Mouse (Mus musculus) heart, embryonic 16.5 days (tissue): ENCODE results near the gene Dppa5a. TPM values are rescaled to one million over a fixed set of nuclear protein-coding genes. Genes with fewer than 3 reads are reported as not detected.
"Not testable (repeated sequence)": the region's sequence is repeated elsewhere in the genome, so short reads cannot be mapped to it uniquely, and the experiment has no call there.

Experiments
- ATAC-seq: fragments of 200-750 bp; cut with Nextera tagmentation; replicated peaks from 2 replicates; pipeline ENCODE4 v1.8.0; 2017; ENCODE audit warnings: moderate number of reproducible peaks; ENCODE audit not compliant: insufficient read depth, low FRiP score; ENCODE audit errors: extremely low read depth
- H3K27ac ChIP-seq: fragments of 300-500 bp; sonication (generic); 2 replicates; pipeline ENCODE4 v1.5.1; 2014; ENCODE audit warnings: mild to moderate bottlenecking, low read length, control low read depth, moderate library complexity
- H3K27me3 ChIP-seq: fragments of 300-500 bp; sonication (generic); 2 replicates; pipeline ENCODE4 v1.6.1; 2014; ENCODE audit warnings: low read length, mixed read lengths; ENCODE audit not compliant: control insufficient read depth, insufficient read depth
- H3K36me3 ChIP-seq: fragments of 300-500 bp; sonication (generic); 2 replicates; pipeline ENCODE4 v1.6.1; 2014; ENCODE audit not compliant: control insufficient read depth, insufficient read depth
- H3K4me1 ChIP-seq: fragments of 300-500 bp; sonication (generic); 2 replicates; pipeline ENCODE4 v1.6.1; 2014; ENCODE audit warnings: low read length, mixed read lengths; ENCODE audit not compliant: control insufficient read depth, insufficient read depth
- H3K4me2 ChIP-seq: fragments of 300-500 bp; sonication (generic); 2 replicates; pipeline ENCODE4 v1.6.1; 2014; ENCODE audit warnings: low read depth, mild to moderate bottlenecking, control low read depth, low read length
- H3K4me3 ChIP-seq: fragments of 300-500 bp; sonication (generic); 2 replicates; pipeline ENCODE4 v1.5.1; 2014; ENCODE audit warnings: mild to moderate bottlenecking, control low read depth, low read length
- H3K9ac ChIP-seq: fragments of 300-500 bp; sonication (generic); 2 replicates; pipeline ENCODE4 v1.6.1; 2014; ENCODE audit warnings: low read length, control low read depth
- H3K9me3 ChIP-seq: fragments of 300-500 bp; sonication (generic); replicated peaks from 2 replicates; pipeline ENCODE4 v1.6.1; 2016; ENCODE audit warnings: low read length; ENCODE audit not compliant: control insufficient read depth
- WGBS: fragments of 180-500 bp; shearing (Covaris S2); extraction: QIAGEN DNeasy Blood & Tissue Kit; methylation state at CpG from one replicate; pipeline ENCODE4 v1.1.7; 2014; 5-methylcytosine and 5-hydroxymethylcytosine counted together
- polyA plus RNA-seq: library from polyadenylated mRNA; unstranded; fragments of >200 nt; fragmentation: Nextera tagmentation; extraction: Ambion mirVana; gene quantifications from 2 replicates; pipeline ENCODE4 v1.2.1, GENCODE M21; 2015

The Dppa5a gene
- polyA plus RNA-seq: not detected in 2 replicates

DNA sequence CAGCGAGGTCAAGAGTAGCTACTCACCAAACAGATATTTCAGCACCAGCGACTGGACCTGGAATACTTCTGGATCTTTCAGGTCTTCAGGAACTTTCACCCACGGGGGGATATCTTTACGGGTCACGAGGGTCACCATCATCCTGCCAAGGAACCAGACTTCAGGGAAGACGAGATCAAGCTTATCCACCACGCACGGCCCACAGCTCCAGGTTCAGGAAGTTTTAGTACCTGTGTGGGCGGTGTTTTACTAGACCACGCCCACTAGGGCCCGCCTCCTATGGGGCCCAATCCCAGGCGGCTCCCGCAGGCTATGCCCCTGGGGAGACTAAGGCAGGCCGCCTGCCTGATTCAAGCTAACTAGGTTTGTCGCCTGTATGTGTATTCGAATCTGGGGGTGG, at the start of gene Dppa5a:
TSS of gene Dppa5a (minus strand) at position 219 of the 400 bp plus-strand sequence.
- not testable (repeated sequence) for H3K27me3 ChIP-seq, H3K36me3 ChIP-seq, H3K9ac ChIP-seq, H3K4me2 ChIP-seq, H3K4me1 ChIP-seq, H3K4me3 ChIP-seq, ATAC-seq, H3K27ac ChIP-seq, H3K9me3 ChIP-seq
- WGBS: 87% methylated on average over 16 of the region's 16 CpGs

DNA sequence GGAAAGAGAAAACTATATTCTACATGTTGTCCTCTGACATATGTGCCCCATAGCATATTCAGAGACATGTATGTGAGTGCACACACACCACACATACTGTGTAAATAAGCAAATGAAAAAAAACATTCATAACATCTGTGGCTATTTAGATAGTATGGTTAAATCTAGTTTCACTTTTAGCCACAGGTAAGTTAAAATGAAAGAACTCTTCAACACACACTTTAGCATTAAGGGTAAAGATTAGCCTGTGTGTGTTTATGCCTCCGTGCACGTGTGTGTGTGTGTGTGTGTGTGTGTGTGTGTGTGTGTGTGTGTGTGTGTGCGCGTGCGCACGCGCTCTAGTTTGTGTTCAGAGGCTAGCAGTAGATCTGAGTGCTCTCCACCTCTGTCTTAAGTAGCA, 33.6 kb upstream of the Dppa5a start:
- peaks cover 12% of the 10 kb centered on the region for H3K27me3 ChIP-seq
- no peak overlapping the region for H3K4me2 ChIP-seq
- H3K4me1 ChIP-seq: no peaks in the 10 kb centered on the region
- no peaks in the 10 kb centered on the region for H3K9me3 ChIP-seq
- ATAC-seq: no peak
- WGBS: 82% methylated on average over 7 of the region's 7 CpGs
- H3K27ac ChIP-seq: no peak overlapping the region
- H3K9ac ChIP-seq: no peak overlapping the region
- H3K4me3 ChIP-seq: no peak overlapping the region
- H3K36me3 ChIP-seq: no peaks in the 10 kb centered on the region

DNA sequence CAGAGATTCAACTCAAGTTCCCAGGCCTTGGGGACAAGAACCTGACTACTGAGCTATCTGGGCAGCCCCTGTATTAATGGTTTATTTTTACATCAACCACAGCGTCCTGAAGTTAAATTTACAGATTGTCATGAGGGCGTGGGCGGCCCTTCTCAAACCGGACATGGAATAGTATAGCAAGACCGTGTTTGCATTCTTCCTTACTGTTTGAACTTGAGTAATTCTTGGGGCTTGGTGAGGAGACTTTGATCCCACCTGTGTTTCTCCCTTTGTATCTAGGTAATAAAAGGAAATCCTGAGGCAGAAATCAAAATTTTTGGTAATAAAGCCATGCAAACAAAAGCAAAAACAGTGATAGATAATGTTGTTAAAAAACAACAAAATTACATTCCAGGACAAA, 32.6 kb upstream of the Dppa5a start:
- ATAC-seq: no peak
- H3K4me3 ChIP-seq: no peak overlapping the region
- H3K4me2 ChIP-seq: no peak overlapping the region
- H3K9ac ChIP-seq: no peak overlapping the region
- H3K9me3 ChIP-seq: no peaks in the 10 kb centered on the region
- no peaks in the 10 kb centered on the region for H3K36me3 ChIP-seq
- peaks cover 21% of the 10 kb centered on the region for H3K27me3 ChIP-seq
- H3K4me1 ChIP-seq: peaks cover 4% of the 10 kb centered on the region
- 75% methylated on average over 5 of the region's 5 CpGs for WGBS
- H3K27ac ChIP-seq: no peak overlapping the region

DNA sequence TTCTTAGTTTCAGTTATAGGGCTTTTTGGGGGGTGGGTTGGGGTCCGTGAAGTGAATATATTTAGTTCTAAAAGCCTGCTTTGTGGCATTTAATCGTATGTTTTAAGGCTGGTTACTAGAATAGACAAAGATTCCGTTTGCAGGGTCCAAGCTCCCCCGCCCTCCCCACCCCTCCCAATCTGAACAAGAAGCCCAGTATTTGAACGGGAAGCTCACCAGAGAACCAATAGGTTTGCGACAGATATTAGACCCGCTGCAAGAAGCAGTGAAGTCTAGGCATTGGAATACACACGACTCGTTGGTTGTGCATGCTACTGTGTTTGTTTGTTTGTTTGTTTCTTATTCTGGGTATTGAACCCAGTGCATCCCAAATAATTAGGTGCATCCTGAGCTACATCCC, 28.5 kb upstream of the Dppa5a start:
- Histone ChIP-seq H3K4me2 (peak overlapping the region; percentile 69; the same call in 1 of the 2 replicates), H3K4me3 (peak overlapping the region; percentile 49), H3K4me1 (peaks cover 4% of the 10 kb centered on the region), H3K27me3 (peaks cover 49% of the 10 kb centered on the region), H3K36me3 (no peaks in the 10 kb centered on the region), H3K9ac (no peak overlapping the region), H3K9me3 (no peaks in the 10 kb centered on the region), H3K27ac (no peak overlapping the region)
- WGBS: 52% methylated on average over 9 of the region's 9 CpGs
- ATAC-seq: no peak

DNA sequence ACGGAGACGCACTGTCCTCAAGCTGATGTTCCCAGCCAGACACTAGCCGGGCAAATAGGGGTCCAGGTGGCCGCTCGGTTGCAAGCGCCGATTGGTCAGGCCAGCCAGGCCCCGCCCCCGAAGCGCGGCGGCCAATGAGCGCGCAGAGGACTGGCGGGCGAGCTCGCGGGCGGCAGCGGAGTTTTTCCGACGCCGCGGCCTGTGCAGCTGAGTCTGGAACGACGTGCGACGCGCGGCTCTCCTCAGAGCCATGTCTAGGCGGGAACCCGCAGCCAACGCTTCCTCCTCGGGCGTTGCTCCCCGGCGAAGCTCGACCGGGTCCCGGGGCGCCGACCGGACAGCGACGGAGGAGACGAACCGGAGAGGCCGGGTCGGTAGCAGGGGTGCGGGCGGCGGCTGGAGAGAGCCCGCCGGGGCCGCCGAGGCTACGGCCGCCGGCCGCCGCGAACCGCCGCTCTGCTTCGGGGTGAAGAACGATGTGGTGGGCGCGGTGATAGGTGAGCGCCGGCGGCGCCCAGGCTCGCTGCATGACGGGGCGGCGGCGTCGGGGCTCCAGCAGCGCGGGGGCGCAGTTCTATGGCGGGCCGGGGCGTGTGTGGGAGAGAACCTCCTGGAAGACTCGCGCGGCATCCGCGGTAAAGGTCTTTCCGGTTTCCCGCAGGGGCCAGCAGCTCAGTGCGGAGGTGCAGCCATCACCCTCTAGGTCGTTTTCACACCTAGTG, 27.8 kb upstream of the Dppa5a start, which contains the start of gene Ddx43:
TSS of gene Ddx43 (plus strand) at position 148 of the 722 bp plus-strand sequence.
- Histone ChIP-seq H3K27ac (no peak within 1 kb of the TSS), H3K4me1 (peaks cover 4% of the 10 kb centered on the region), H3K36me3 (no peaks in the 10 kb centered on the region), H3K27me3 (peaks cover 54% of the 10 kb centered on the region), H3K4me2 (peak within 1 kb of the TSS; percentile 69), H3K9me3 (no peaks in the 10 kb centered on the region), H3K4me3 (peak within 1 kb of the TSS; percentile 49), H3K9ac (peak within 1 kb of the TSS; percentile 59; the same call in 1 of the 2 replicates)
- WGBS: 2% methylated on average over 90 of the region's 93 CpGs
- ATAC-seq: peak; percentile 76

DNA sequence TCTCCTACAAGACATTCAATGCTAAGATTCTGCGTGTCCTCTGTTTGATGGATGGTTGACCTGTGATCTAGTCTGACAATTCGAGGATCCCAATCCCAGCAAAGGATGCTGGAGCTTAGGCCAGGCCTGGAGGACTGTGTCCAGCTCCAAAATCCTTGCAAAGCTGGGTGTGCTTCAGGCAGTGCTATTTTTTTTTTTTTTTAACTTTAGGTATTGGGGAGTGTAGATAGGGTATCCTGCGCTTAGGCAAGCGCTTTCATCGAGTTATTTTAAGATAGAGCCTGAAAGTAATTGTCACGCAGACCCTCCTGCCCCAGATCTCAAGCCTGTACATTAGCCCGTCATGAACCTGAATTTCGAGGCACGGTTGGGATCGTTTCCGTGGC, 27.3 kb upstream of the Dppa5a start:
- no peaks in the 10 kb centered on the region for H3K9me3 ChIP-seq
- H3K4me2 ChIP-seq: peak overlapping the region; percentile 69
- no peak overlapping the region for H3K27ac ChIP-seq
- ATAC-seq: no peak
- H3K36me3 ChIP-seq: no peaks in the 10 kb centered on the region
- WGBS: 36% methylated on average over 11 of the region's 11 CpGs
- peaks cover 54% of the 10 kb centered on the region for H3K27me3 ChIP-seq
- peak overlapping the region; percentile 49 for H3K4me3 ChIP-seq
- H3K4me1 ChIP-seq: peaks cover 4% of the 10 kb centered on the region
- no peak overlapping the region for H3K9ac ChIP-seq

DNA sequence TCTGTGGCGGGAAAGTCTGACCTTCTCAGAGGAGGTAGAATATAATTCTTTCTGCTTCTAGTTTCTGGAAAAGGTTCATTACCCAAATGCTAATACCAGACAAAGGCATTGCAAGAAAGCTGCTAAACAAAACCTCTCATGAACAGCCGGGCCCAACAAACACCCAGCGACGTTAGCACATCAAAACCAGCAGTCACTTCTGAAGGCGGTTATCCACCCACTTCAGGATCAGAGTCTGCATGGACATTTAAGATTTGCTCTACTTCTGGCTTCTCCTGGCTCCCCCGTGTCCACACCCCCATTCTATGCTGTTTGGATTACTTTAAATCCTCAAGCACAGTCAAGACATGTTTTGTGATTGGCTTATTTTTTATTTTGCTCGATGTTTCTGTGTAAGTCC, 26.6 kb upstream of the Dppa5a start:
- Histone ChIP-seq H3K27ac (no peak overlapping the region), H3K9me3 (no peaks in the 10 kb centered on the region), H3K4me1 (peaks cover 4% of the 10 kb centered on the region), H3K9ac (no peak overlapping the region), H3K4me3 (no peak overlapping the region), H3K36me3 (no peaks in the 10 kb centered on the region), H3K27me3 (peaks cover 54% of the 10 kb centered on the region), H3K4me2 (no peak overlapping the region)
- no peak for ATAC-seq
- 60% methylated on average over 7 of the region's 7 CpGs for WGBS

DNA sequence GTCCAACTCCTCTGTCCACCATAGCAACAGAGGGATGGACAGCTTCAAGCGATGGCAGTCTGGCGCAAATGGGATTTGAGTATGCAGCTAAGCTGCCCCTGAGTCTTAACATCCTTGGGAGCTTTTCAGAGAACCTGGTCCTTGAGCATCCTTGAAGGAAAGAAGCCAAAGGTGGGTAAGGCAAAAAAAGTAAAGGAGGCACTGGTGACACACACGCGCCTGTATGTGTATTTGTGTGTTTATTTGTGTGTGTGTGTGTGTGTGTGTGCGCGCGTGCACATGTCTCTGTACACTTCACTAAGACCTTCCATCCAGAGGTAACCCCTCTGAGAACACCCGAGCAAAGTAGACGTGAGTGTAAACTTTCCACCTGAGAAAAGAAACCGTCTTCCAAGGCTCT, 25.8 kb upstream of the Dppa5a start:
- Histone ChIP-seq H3K9ac (no peak overlapping the region), H3K27me3 (peaks cover 51% of the 10 kb centered on the region), H3K9me3 (no peaks in the 10 kb centered on the region), H3K4me2 (no peak overlapping the region), H3K4me1 (peaks cover 4% of the 10 kb centered on the region), H3K36me3 (no peaks in the 10 kb centered on the region), H3K4me3 (no peak overlapping the region), H3K27ac (no peak overlapping the region)
- 84% methylated on average over 10 of the region's 10 CpGs for WGBS
- no peak for ATAC-seq

DNA sequence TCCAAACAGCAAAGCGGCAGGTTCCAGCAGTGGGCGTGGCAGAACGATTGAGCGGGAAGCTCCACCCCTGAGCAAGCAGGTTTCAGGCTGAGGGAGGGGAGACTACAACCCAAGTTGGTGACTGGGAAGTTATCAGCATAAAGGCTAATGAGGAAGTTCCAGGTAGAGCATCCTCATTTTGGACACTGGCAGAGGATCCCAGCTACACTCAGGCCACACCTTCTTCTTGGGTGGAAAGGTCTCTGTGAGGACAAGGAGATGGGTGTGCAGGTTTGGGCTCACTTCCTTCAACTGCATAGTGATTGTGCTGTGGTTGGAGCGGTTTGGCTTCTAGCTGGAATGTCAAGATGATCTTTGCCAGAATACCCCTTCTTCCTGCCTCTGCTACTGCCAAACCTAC, 22.0 kb upstream of the Dppa5a start:
- no peaks in the 10 kb centered on the region for H3K36me3 ChIP-seq
- no peaks in the 10 kb centered on the region; the same call in 1 of the 2 replicates for H3K9me3 ChIP-seq
- no peak overlapping the region for H3K4me3 ChIP-seq
- ATAC-seq: no peak
- no peaks in the 10 kb centered on the region for H3K4me1 ChIP-seq
- H3K27me3 ChIP-seq: peaks cover 26% of the 10 kb centered on the region
- H3K9ac ChIP-seq: no peak overlapping the region
- no peak overlapping the region for H3K4me2 ChIP-seq
- no peak overlapping the region for H3K27ac ChIP-seq
- WGBS: 41% methylated on average over 5 of the region's 5 CpGs
